Mouse (Mus musculus) urinary bladder, postnatal 14 days (tissue): ENCODE results near the gene Taf15.
"Not testable (repeated sequence)": the region's sequence is repeated elsewhere in the genome, so short reads cannot be mapped to it uniquely, and the experiment has no call there.

Source experiments
- DNase-seq: peaks from one replicate; pipeline ENCODE4 v3.0.0; 2021; ENCODE audit warnings: low spot score

Taf15 gene

DNA sequence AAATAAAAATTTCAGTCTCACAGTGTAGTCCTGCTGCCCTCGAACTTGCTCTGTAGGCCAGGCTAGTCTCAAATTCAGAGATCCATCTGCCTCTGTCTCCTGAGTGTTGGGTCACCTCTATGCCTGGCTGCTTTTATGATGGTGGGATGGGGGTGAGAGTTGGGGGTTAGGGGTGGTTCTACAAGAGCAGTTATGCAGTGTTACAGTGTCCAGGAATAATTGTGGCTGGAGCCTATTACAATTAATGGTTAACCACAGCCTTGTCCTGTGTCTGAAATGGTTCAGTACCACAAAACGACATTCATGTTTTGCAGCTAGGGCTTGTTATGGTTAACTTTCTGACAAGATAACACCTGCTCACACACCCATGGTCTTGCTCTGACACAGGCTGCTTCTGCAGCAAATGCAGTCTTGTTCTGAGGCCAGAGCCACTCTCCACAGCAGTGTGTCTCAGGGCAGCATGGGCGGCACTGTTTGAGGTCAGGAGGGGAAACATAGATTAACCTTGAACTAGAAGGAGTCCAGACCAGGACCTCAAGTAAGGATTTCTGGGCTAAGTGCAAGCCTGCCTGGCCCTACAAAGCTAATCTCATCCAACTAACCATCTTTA is 65.9 kb downstream of the Taf15 start:
- no peak for DNase-seq

DNA sequence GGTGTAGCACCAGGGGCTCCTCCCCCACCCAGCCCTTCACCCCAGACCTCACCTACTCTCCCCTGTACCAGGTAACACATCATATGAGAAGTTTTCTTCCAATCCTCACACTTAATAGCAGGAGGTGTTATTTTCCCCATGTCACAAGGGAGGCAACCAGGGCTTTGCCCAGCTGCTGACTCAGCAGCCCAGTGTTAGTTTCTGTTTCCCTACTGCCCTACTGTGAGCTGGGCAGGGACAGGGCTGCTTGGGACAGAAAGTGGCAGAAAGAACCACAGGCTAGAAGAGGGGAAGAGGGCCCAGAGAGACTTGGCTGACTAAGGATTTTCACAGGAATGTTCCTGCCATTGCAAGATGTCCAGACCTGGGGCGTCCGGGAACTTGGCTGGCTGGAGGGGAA is 68.0 kb downstream of the Taf15 start:
- DNase-seq: no peak

DNA sequence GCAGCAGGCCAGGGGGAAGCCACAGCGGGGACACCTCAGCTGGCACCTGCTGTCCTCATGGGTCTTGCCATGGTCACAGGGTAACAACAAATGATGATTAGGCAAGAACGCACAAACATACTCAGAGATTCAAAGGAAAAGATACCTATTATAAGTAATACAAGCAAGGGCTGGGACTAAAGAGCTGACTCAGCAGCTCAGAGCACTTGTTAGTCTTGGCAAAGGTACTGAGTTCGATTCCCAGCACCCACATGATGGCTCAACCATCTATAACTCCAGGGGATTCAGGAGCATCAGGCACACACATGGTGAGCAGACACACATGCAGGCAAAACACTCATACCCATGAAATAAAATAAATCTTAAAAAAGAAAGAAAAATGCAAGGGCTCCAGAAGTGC is 68.5 kb downstream of the Taf15 start:
- DNase-seq: no peak

DNA sequence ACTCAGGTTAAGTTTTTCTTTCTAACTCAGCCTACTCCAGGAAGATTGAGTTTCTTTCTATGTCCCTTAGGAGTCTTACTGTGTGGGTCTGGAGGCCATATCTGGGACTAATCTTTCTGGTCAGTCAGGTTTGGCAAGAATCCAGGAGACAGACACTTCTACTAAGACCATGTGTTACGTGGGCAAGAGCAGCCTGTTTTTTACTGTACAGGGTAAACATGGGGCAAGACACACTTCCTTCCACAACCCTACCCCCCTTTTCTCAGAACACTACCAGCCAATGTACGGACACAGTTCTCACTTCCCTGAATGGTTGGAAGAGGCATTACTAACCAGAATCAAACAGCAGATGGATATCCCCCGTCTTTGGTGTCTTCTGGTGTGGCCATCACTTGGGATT is 71.3 kb downstream of the Taf15 start:
- peak; percentile 7 for DNase-seq

DNA sequence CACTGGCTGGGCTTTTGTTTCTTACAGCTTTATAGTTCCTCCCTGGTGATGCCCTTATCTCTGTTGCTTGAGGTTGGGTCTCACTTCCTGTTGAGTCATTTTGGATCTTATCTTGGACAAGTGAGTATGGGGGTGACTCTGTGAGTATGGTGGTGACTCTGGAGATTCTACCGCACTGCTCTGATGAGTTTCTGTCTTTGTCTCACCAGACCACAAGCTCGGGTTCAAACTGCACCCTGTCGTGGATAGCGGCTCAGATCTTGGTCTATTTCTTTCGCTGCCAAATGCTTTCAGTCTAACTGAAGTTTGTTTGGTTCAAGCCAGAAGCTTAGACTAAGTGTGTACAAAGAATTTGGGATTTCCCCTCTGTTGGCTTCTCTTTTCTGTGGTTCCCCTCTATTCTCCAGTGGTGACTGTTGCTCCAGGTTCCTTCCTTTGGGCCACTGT is 77.3 kb downstream of the Taf15 start:
- DNase-seq: no peak

DNA sequence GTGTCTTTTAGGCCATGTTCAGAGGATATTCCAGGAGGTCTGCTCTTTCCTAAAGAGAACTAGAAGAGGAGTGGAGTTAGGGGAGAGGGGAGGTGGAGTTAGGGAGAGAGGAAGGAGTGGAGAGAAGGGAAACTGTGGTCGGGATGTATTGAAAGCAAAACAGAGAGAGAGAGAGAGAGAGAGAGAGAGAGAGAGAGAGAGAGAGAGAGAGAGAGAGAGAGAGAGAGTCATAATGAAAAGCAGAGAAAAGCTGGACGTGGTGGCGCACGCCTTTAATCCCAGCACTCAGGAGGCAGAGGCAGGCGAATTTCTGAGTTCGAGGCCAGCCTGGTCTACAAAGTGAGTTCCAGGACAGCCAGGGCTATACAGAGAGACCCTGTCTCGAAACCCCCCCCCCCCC is 78.2 kb downstream of the Taf15 start:
- not testable (repeated sequence) for DNase-seq

DNA sequence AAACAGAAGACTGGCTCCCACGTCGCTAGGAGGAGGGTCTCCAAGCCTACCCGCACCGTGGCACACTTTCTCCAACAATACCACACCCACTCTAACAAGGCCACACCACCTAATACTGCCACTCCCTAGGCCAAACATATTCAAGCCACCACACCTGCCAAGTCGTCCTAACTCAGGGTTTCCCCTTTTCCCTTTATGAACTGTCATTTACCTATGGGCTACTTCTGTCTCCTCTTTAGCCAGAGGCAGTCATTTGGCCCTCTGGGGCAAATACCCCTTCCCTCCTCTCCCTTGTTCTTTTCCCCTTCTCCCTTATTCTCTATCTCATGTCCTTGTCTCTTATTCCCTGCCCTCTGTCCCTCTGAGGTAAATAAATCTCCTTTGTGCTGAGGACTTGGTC is 78.8 kb downstream of the Taf15 start:
- no peak for DNase-seq
